In the genomic region with DNA sequence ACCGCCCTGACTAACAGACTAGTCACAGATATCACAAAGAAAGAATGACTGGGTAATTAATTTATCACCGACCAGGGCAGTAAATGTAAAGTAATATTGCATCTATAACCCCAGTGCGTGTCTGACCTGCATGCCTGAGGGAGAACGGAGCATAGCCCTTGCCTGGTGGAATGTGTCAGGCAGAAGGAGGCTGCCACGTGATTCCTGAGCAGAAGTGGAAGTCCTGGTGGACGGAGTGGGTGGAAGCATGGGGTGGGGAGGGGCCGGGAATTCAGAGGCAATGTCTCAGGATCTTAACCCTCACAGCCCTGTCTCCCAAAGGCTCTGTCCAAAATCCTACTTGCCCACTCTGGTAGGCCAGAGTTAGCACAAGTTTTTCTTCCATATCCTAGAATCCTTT, we compare ENCODE assay signal across 8 mouse cellular contexts. TPM values are rescaled to one million over a fixed set of nuclear protein-coding genes. Genes with fewer than 3 reads are reported as not detected.
DNase-seq lines count a peak whose midpoint lies in the region; ATAC-seq lines count a peak whose summit lies in the region.

No protein-coding gene starts in this region.

- DNase-seq in hindbrain, embryonic 10.5 days (ENCODE audit: low spot score): peak; percentile 20
- peak; percentile 47 for DNase-seq in heart, postnatal 4 days
- no peak for DNase-seq in limb, embryonic 10.5 days (ENCODE audit: low spot score)
- DNase-seq in layer of hippocampus, adult 11-12 months (ENCODE audit: low spot score): no peak

- peaks cover 80% of the 10 kb centered on the region for H3K27me3 ChIP-seq in hindbrain, embryonic 10.5 days (ENCODE audit: insufficient read depth, poor library complexity, severe bottlenecking)
- peaks cover 66% of the 10 kb centered on the region for H3K27me3 ChIP-seq in hindbrain, embryonic 12.5 days
- H3K27me3 ChIP-seq in limb, embryonic 10.5 days (ENCODE audit: low read depth, poor library complexity, severe bottlenecking): peaks cover 35% of the 10 kb centered on the region
- H3K27me3 ChIP-seq in stomach, embryonic 15.5 days (replicated peaks): no peaks in the 10 kb centered on the region
- H3K27me3 ChIP-seq in midbrain, embryonic 15.5 days (replicated peaks): peaks cover 49% of the 10 kb centered on the region

- H3K9ac ChIP-seq in hindbrain, embryonic 12.5 days: no peak overlapping the region
- no peak overlapping the region for H3K9ac ChIP-seq in stomach, embryonic 15.5 days
- no peak overlapping the region for H3K9ac ChIP-seq in midbrain, embryonic 15.5 days

- no peak overlapping the region for H3K4me3 ChIP-seq in hindbrain, embryonic 10.5 days
- no peak overlapping the region for H3K4me3 ChIP-seq in hindbrain, embryonic 12.5 days
- no peak overlapping the region for H3K4me3 ChIP-seq in limb, embryonic 10.5 days
- no peak overlapping the region for H3K4me3 ChIP-seq in stomach, embryonic 15.5 days (replicated peaks)
- H3K4me3 ChIP-seq in midbrain, embryonic 15.5 days: no peak overlapping the region

- peaks cover 70% of the 10 kb centered on the region for H3K4me1 ChIP-seq in hindbrain, embryonic 10.5 days (replicated peaks)
- H3K4me1 ChIP-seq in hindbrain, embryonic 12.5 days: peaks cover 61% of the 10 kb centered on the region
- H3K4me1 ChIP-seq in limb, embryonic 10.5 days: peaks cover 70% of the 10 kb centered on the region
- peaks cover 46% of the 10 kb centered on the region for H3K4me1 ChIP-seq in stomach, embryonic 15.5 days
- peaks cover 48% of the 10 kb centered on the region for H3K4me1 ChIP-seq in midbrain, embryonic 15.5 days

- H3K36me3 ChIP-seq in hindbrain, embryonic 10.5 days: no peaks in the 10 kb centered on the region
- H3K36me3 ChIP-seq in hindbrain, embryonic 12.5 days: no peaks in the 10 kb centered on the region
- no peaks in the 10 kb centered on the region for H3K36me3 ChIP-seq in limb, embryonic 10.5 days
- no peaks in the 10 kb centered on the region for H3K36me3 ChIP-seq in stomach, embryonic 15.5 days
- no peaks in the 10 kb centered on the region for H3K36me3 ChIP-seq in midbrain, embryonic 15.5 days (replicated peaks)

- H3K9me3 ChIP-seq in hindbrain, embryonic 10.5 days: no peaks in the 10 kb centered on the region
- no peaks in the 10 kb centered on the region for H3K9me3 ChIP-seq in hindbrain, embryonic 12.5 days (replicated peaks)
- no peaks in the 10 kb centered on the region for H3K9me3 ChIP-seq in limb, embryonic 10.5 days (replicated peaks)
- H3K9me3 ChIP-seq in stomach, embryonic 15.5 days: no peaks in the 10 kb centered on the region
- no peaks in the 10 kb centered on the region for H3K9me3 ChIP-seq in midbrain, embryonic 15.5 days

- WGBS in hindbrain, embryonic 10.5 days: 40% methylated on average over 7 of the region's 7 CpGs
- 32% methylated on average over 7 of the region's 7 CpGs for WGBS in hindbrain, embryonic 12.5 days
- WGBS in limb, embryonic 10.5 days: 32% methylated on average over 7 of the region's 7 CpGs
- 35% methylated on average over 7 of the region's 7 CpGs for WGBS in stomach, embryonic 15.5 days
- WGBS in midbrain, embryonic 15.5 days: 52% methylated on average over 7 of the region's 7 CpGs

- H3K4me2 ChIP-seq in hindbrain, embryonic 12.5 days (replicated peaks): no peak overlapping the region
- no peak overlapping the region; the same call in 1 of the 2 replicates for H3K4me2 ChIP-seq in stomach, embryonic 15.5 days
- no peak overlapping the region for H3K4me2 ChIP-seq in midbrain, embryonic 15.5 days

- H3K27ac ChIP-seq in hindbrain, embryonic 10.5 days: peak overlapping the region; percentile 60
- H3K27ac ChIP-seq in hindbrain, embryonic 12.5 days: no peak overlapping the region
- H3K27ac ChIP-seq in limb, embryonic 10.5 days: peak overlapping the region; percentile 90
- peak overlapping the region; percentile 9; the same call in 1 of the 2 replicates for H3K27ac ChIP-seq in stomach, embryonic 15.5 days
- no peak overlapping the region for H3K27ac ChIP-seq in midbrain, embryonic 15.5 days

- no peak for ATAC-seq in hindbrain, embryonic 12.5 days (ENCODE audit: low FRiP score)
- peak; percentile 37; the same call in 1 of the 2 replicates for ATAC-seq in stomach, embryonic 15.5 days (ENCODE audit: insufficient read depth, low FRiP score, low read depth)
- ATAC-seq in megakaryocyte, adult 5-6 weeks (ENCODE audit: poor library complexity, severe bottlenecking): no peak
- ATAC-seq in midbrain, embryonic 15.5 days (replicated peaks): no peak

RNA-seq across cellular contexts. Expression of a gene that starts 3.2 kb away (rescaled TPM):
- 2.1 and 2.3 TPM in 2 replicates for polyA plus RNA-seq in hindbrain, embryonic 10.5 days (2016; fragmentation: Nextera tagmentation; extraction: Ambion mirVana)
- 2.6 and 2.7 TPM in 2 replicates for polyA plus RNA-seq in hindbrain, embryonic 12.5 days (2016; fragmentation: Nextera tagmentation; extraction: Ambion mirVana)
- total RNA-seq in heart, postnatal 4 days (2021): 1 to 10 TPM; 7.8 to 8.7 TPM
- 1.7 and 2.3 TPM in 2 replicates for polyA plus RNA-seq in limb, embryonic 10.5 days (2016; fragmentation: Nextera tagmentation; extraction: Ambion mirVana)
- 0.43 and 0.80 TPM in 2 replicates for polyA plus RNA-seq in stomach, embryonic 15.5 days (2015; fragmentation: Nextera tagmentation; extraction: Ambion mirVana)
- 0.91 and 1.4 TPM in 2 replicates for total RNA-seq in megakaryocyte, adult 5-6 weeks (2015)
- 0.57 and 0.92 TPM in 2 replicates for total RNA-seq in megakaryocyte, adult 5-6 weeks (2017)
- polyA plus RNA-seq in midbrain, embryonic 15.5 days (2015; fragmentation: Nextera tagmentation; extraction: Ambion mirVana): 1.3 and 1.4 TPM in 2 replicates

Comparison
In these comparisons a context has a peak if more than half of its experiments do, and no peak if none do; other contexts are left out.
1. H3K27ac ChIP-seq: peak in hindbrain, embryonic 10.5 days (single experiment), limb, embryonic 10.5 days (single experiment) and stomach, embryonic 15.5 days (single experiment); none in hindbrain, embryonic 12.5 days (single experiment) and midbrain, embryonic 15.5 days (single experiment).
2. DNase-seq: peak in hindbrain, embryonic 10.5 days (single experiment) and heart, postnatal 4 days (single experiment); none in limb, embryonic 10.5 days (single experiment) and layer of hippocampus, adult 11-12 months (single experiment).